Mouse (Mus musculus) stomach, embryonic 15.5 days (tissue): ENCODE results near the gene Krt15. TPM values are rescaled to one million over a fixed set of nuclear protein-coding genes. Genes with fewer than 3 reads are reported as not detected.

Source experiments
- ATAC-seq: fragments of 200-750 bp; cut with Nextera tagmentation; 2 replicates; pipeline ENCODE4 v1.8.0; 2017; ENCODE audit warnings: low read depth, moderate number of reproducible peaks, moderate TSS enrichment; ENCODE audit not compliant: insufficient read depth, low FRiP score
- H3K27ac ChIP-seq: fragments of 300-500 bp; sonication (generic); 2 replicates; pipeline ENCODE4 v1.5.1; 2015; ENCODE audit warnings: mild to moderate bottlenecking, inconsistent platforms
- H3K27me3 ChIP-seq: fragments of 300-500 bp; sonication (generic); replicated peaks from 2 replicates; pipeline ENCODE4 v1.6.1; 2015; ENCODE audit warnings: inconsistent platforms
- H3K36me3 ChIP-seq: fragments of 300-500 bp; sonication (generic); 2 replicates; pipeline ENCODE4 v1.6.1; 2015; ENCODE audit warnings: inconsistent platforms
- H3K4me1 ChIP-seq: fragments of 300-500 bp; sonication (generic); 2 replicates; pipeline ENCODE4 v1.6.1; 2015; ENCODE audit warnings: inconsistent platforms
- H3K4me2 ChIP-seq: fragments of 300-500 bp; sonication (generic); 2 replicates; pipeline ENCODE4 v1.6.1; 2015; ENCODE audit warnings: mild to moderate bottlenecking, inconsistent platforms
- H3K4me3 ChIP-seq: fragments of 300-500 bp; sonication (generic); replicated peaks from 2 replicates; pipeline ENCODE4 v1.5.1; 2015; ENCODE audit warnings: inconsistent platforms
- H3K9ac ChIP-seq: fragments of 300-500 bp; sonication (generic); 2 replicates; pipeline ENCODE4 v1.6.1; 2015; ENCODE audit warnings: inconsistent platforms
- H3K9me3 ChIP-seq: fragments of 300-500 bp; sonication (generic); 2 replicates; pipeline ENCODE4 v1.6.1; 2016; ENCODE audit warnings: inconsistent platforms
- WGBS: fragments of 180-500 bp; shearing (Covaris S2); methylation state at CpG from one replicate; pipeline ENCODE4 v1.1.7; 2015; 5-methylcytosine and 5-hydroxymethylcytosine counted together
- polyA plus RNA-seq: library from polyadenylated mRNA; unstranded; fragments of >200 nt; fragmentation: Nextera tagmentation; extraction: Ambion mirVana; gene quantifications from 2 replicates; pipeline ENCODE4 v1.2.1, GENCODE M21; 2015

Gene Krt15
- polyA plus RNA-seq = 698 and 1,006 TPM in 2 replicates

DNA sequence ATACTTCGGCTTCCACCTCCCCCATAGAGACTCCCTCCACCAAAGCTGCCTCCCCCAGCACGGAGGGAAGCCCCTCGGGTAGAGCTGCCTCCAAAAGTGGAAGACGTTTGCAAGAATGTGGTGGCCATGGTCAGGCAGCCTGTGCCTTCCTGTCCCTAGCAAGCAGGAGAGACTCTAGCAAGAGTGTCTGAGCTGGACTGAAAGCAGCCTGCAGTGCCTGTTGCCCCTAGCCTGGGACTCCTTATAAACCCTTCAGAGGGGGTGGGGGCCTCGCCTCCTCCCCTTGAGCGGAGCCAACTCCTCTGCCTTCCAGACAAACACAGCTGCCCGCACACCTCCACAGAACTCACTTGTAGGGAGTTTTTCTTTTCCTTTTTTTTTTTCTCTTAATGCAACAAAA, at the start of gene Krt15:
Gene Krt15, minus strand, starts transcription at position 198 of the 400 bp plus-strand sequence.
- H3K4me3 ChIP-seq = peak within 1 kb of the TSS; percentile 20
- H3K9me3 ChIP-seq = no peaks in the 10 kb centered on the region
- H3K4me1 ChIP-seq = 0 out of 2 replicates have a peak, but pooled peaks cover 4% of the 10 kb centered on the region
- H3K9ac ChIP-seq = no peak within 1 kb of the TSS
- no peak for ATAC-seq
- 37% methylated on average over 7 of the region's 7 CpGs for WGBS
- no peaks in the 10 kb centered on the region for H3K36me3 ChIP-seq
- no peaks in the 10 kb centered on the region for H3K27me3 ChIP-seq
- no peak within 1 kb of the TSS for H3K4me2 ChIP-seq
- peak within 1 kb of the TSS; percentile 64; the same call in 1 of the 2 replicates for H3K27ac ChIP-seq

DNA sequence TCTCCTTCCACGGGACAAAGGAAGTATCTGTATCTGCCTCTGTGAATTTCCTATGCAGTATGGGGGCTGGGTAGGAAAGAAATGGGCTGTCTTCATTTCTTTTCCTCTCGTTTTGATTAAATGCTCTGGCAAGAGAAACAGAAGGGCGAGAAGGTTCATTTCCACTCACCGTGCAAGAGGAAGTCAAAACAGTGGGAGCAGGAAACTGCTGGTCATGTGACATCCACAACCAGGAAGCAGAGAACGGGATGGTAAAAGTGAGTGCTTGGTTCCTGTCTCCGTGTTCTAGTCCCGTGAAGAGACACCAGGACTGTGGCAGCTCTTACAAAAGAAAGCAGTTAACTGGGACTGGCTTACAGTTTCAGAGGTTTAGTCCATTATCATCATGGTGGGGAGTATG, 46.0 kb upstream of the Krt15 start:
- no peak for ATAC-seq
- H3K4me1 ChIP-seq = no peaks in the 10 kb centered on the region
- H3K9me3 ChIP-seq = no peaks in the 10 kb centered on the region
- H3K4me3 ChIP-seq = no peak overlapping the region
- 65% methylated on average over 7 of the region's 7 CpGs for WGBS
- H3K27me3 ChIP-seq = no peaks in the 10 kb centered on the region
- no peak overlapping the region for H3K4me2 ChIP-seq
- H3K9ac ChIP-seq = no peak overlapping the region
- H3K27ac ChIP-seq = no peak overlapping the region
- H3K36me3 ChIP-seq = no peaks in the 10 kb centered on the region

DNA sequence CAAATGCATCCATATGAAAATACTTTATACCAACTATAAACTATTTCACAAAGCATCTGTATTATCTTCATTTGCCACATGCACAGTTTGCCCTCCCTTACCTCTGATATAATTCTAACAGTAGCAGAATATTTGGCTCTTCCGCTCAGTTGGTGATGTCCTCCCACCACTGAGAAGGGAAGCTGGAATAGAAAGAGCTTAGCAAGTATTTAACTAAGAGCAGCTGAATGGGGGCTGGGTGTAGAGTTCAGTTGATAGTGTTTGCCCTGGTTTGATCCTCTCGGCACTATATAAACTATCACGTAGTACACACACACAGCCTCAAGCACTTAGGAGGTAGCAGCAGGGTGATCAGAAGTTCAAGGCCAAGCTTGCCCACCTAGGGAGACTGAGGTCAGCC, 43.5 kb upstream of the Krt15 start:
- peak; percentile 39; the same call in 1 of the 2 replicates for ATAC-seq
- H3K27me3 ChIP-seq = no peaks in the 10 kb centered on the region
- H3K9ac ChIP-seq = no peak overlapping the region
- no peak overlapping the region for H3K27ac ChIP-seq
- H3K4me3 ChIP-seq = no peak overlapping the region
- no peaks in the 10 kb centered on the region for H3K36me3 ChIP-seq
- H3K4me1 ChIP-seq = no peaks in the 10 kb centered on the region
- H3K9me3 ChIP-seq = no peaks in the 10 kb centered on the region
- 39% methylated on average over 3 of the region's 3 CpGs for WGBS
- no peak overlapping the region for H3K4me2 ChIP-seq

DNA sequence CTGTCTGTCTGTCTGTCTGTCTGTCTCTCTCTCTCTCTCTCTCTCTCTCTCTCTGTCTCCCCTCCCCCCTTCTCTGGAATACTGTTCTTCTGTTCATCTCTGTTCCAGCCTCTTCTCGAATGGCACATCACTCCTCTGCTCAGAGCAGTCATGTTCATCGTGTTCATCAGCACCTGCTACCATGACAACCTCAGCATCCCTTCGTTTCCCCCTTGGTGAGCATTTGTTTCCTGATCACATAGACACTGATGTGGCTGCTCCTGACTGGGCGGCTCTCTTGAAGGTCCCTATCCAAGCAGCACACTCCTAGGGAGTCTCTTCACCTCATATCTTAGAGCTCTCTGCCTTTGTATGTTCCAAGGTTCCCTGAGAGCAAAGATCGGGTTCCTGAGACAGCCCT, 42.6 kb upstream of the Krt15 start:
- WGBS = 73% methylated on average over 5 of the region's 5 CpGs
- no peaks in the 10 kb centered on the region for H3K36me3 ChIP-seq
- no peak for ATAC-seq
- H3K9ac ChIP-seq = no peak overlapping the region
- H3K27me3 ChIP-seq = no peaks in the 10 kb centered on the region
- no peaks in the 10 kb centered on the region for H3K4me1 ChIP-seq
- H3K4me3 ChIP-seq = no peak overlapping the region
- no peak overlapping the region for H3K27ac ChIP-seq
- no peaks in the 10 kb centered on the region for H3K9me3 ChIP-seq
- H3K4me2 ChIP-seq = no peak overlapping the region

DNA sequence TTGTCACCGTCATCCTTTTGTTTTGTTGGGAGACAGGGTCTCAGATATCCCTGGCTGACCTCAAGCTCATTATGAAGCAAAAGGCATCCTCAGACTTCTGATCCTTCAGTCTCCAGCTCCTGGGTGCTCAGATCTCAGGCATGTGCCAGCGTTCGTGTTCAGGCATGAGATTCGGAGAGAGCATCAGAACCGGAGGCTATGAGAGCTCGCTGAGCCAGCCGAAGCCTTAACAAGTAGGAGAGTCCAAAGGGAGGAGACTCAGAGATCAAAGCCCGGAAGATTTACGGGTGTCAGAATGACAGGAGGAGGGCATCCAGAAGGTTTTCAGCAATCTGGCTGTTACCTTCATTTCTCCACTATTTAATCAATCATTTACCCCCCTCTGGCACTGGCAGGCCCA, 41.1 kb upstream of the Krt15 start:
- Histone ChIP-seq H3K4me2 (no peak overlapping the region), H3K4me1 (no peaks in the 10 kb centered on the region), H3K36me3 (no peaks in the 10 kb centered on the region), H3K4me3 (no peak overlapping the region), H3K9me3 (no peaks in the 10 kb centered on the region), H3K9ac (no peak overlapping the region), H3K27ac (no peak overlapping the region), H3K27me3 (no peaks in the 10 kb centered on the region)
- WGBS = 52% methylated on average over 9 of the region's 9 CpGs
- ATAC-seq = no peak

DNA sequence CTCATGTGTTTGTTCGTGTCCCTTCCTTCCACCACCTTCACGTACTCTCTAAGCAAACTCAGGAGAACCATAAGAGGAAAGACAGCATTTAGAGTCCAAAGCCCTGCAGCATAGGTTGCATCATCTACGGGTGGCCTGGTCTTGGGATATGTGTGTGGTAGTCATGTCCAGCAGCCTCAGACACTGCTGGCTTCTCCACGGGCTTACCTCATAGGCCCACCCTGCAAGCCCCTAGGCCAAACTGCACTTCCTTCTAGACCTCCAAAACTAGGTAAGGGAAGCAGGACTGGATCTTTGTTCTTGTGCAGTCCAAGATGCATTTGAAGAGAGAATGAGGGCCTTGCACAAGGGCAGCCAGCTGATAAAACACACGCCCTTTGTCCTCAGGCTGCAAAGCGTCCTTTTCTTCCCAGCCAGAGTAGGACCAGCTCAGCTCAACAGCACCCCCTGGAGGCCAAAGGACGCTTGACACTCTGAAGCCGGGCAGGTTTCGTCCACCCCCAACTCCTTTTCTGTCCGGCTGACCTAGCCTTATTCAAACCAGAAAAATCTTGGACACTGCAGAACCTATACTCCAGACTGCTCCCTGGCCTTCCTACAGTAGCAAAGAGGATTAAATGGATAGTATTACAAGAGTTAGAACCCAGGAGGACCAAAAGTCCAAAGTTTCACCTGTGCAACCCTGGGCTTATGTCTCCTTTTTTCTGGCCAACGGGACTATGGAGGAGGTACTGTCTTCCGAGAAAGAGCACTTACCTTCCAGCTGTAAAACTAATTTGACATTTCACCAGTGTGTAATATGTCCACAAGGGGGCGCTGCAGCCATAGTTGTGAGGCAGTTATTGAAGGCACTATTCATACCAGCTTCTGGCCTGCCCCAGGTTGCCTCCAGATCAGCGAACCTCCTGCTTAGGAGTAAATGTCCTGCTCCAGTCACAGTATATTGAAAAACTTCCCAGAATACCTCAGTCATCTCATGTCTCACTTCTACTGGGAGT, 33.3 kb upstream of the Krt15 start:
- 28% methylated on average over 14 of the region's 14 CpGs for WGBS
- H3K4me1 ChIP-seq = peaks cover 22% of the 10 kb centered on the region
- peak overlapping the region; percentile 26 for H3K4me2 ChIP-seq
- H3K4me3 ChIP-seq = no peak overlapping the region; the same call in 1 of the 2 replicates
- H3K27me3 ChIP-seq = no peaks in the 10 kb centered on the region
- H3K9ac ChIP-seq = no peak overlapping the region
- H3K36me3 ChIP-seq = no peaks in the 10 kb centered on the region
- peak overlapping the region; percentile 88 for H3K27ac ChIP-seq
- H3K9me3 ChIP-seq = no peaks in the 10 kb centered on the region
- ATAC-seq = peak; percentile 27; the same call in 1 of the 2 replicates

DNA sequence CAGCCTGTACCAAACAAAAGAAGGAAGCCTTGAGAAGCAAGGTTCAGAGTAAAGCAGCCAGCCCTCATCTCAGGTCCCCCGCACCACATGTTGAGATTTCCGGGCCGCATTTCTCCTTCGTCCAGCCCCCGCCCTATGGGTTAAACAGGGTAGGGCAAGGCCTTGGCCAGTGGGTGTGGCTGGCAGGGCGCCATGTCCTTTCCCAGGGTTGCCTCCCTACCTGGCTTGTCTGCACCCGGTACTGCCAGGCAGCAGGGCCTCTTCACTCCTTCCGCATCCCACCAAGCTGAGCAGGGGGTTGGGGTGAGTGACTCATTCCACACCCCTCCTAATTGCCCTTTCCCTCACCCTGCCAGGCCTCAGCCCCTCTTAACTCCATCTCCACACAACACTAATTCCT, 32.3 kb upstream of the Krt15 start:
- H3K27ac ChIP-seq = peak overlapping the region; percentile 88
- H3K4me3 ChIP-seq = no peak overlapping the region; the same call in 1 of the 2 replicates
- H3K9ac ChIP-seq = no peak overlapping the region
- 41% methylated on average over 8 of the region's 8 CpGs for WGBS
- peak overlapping the region; percentile 26 for H3K4me2 ChIP-seq
- no peaks in the 10 kb centered on the region for H3K9me3 ChIP-seq
- peak; percentile 82 for ATAC-seq
- peaks cover 23% of the 10 kb centered on the region for H3K4me1 ChIP-seq
- no peaks in the 10 kb centered on the region for H3K27me3 ChIP-seq
- H3K36me3 ChIP-seq = no peaks in the 10 kb centered on the region

DNA sequence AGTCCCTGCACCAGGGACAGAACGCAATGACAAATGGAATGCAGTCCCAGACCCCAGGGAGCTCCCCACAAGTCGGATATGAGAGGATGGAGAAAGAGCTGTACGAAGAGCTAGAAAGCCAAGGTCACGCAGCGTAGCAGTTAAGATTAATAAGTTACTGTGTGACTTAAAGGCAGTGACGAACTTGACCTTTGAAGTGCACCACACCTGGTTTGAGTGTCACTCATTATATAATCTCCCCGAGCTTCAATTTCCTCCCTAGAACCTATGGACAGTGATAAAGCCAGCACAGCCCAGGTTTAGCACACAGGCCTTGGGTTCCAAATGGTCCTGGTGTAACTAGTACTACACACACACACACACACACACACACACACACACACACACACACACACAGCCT, 28.7 kb upstream of the Krt15 start:
- WGBS = 37% methylated on average over 7 of the region's 7 CpGs
- Histone ChIP-seq H3K27ac (peak overlapping the region; percentile 48; the same call in 1 of the 2 replicates), H3K9me3 (no peaks in the 10 kb centered on the region), H3K4me3 (no peak overlapping the region), H3K36me3 (no peaks in the 10 kb centered on the region), H3K9ac (no peak overlapping the region), H3K27me3 (no peaks in the 10 kb centered on the region), H3K4me1 (peaks cover 23% of the 10 kb centered on the region), H3K4me2 (no peak overlapping the region; the same call in 1 of the 2 replicates)
- ATAC-seq = no peak

DNA sequence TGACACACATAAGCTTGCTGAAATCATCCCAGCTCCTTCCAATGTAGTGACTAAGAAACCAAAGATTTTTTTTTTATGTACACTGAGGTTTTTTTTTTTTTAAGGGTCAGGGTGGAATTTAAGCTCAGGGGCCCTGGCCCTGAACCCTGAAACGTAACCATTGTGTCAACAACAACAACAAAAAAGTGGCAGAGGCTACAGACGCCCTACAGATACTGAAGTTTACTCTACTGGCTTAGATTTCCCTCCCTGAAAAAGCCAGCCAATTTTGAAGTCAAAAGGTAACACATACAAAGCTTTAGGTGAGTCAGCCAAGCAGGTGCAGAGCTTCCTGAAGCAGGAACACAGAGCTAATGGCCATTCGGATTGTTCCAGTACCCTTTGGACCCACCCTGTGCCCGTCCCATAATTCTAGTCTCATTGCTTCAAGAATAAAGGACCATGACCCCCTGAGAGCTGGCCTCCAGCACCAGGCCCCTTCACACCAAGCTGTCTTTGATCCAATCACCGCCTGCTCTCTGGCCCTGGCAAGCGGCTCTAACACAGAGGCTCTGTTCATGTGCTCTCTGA, 22.3 kb upstream of the Krt15 start:
- Histone ChIP-seq H3K4me1 (0 out of 2 replicates have a peak, but pooled peaks cover 10% of the 10 kb centered on the region), H3K9ac (no peak overlapping the region), H3K4me3 (no peak overlapping the region), H3K4me2 (no peak overlapping the region), H3K27ac (peak overlapping the region; percentile 88), H3K36me3 (no peaks in the 10 kb centered on the region), H3K9me3 (no peaks in the 10 kb centered on the region), H3K27me3 (no peaks in the 10 kb centered on the region)
- peak; percentile 79 for ATAC-seq
- WGBS = 48% methylated on average over 6 of the region's 6 CpGs

DNA sequence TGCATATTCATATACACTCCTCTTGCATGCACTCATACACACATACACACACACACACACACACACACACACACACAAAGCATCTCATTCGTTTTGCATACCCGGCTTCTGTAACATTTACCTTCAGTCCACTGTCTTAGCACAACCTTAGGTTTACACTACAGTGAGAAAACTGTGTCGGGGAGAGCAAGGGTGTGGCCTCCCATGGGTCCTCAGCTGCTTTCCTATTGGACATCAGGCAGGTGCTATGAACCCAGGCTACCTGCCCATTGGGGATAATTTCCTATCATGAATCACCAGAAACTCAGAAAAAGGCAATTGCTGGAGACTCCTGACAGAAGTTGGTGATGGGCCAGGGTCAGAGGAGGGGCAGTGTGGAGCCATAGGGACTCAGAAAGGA, 21.6 kb upstream of the Krt15 start:
- Histone ChIP-seq H3K36me3 (no peaks in the 10 kb centered on the region), H3K27ac (peak overlapping the region; percentile 88), H3K27me3 (no peaks in the 10 kb centered on the region), H3K4me1 (0 out of 2 replicates have a peak, but pooled peaks cover 10% of the 10 kb centered on the region), H3K4me2 (0 out of 2 replicates have a peak overlapping the region, but pooled peaks have one; percentile 2), H3K9me3 (no peaks in the 10 kb centered on the region), H3K9ac (no peak overlapping the region), H3K4me3 (no peak overlapping the region)
- 47% methylated on average over 3 of the region's 3 CpGs for WGBS
- ATAC-seq = no peak

DNA sequence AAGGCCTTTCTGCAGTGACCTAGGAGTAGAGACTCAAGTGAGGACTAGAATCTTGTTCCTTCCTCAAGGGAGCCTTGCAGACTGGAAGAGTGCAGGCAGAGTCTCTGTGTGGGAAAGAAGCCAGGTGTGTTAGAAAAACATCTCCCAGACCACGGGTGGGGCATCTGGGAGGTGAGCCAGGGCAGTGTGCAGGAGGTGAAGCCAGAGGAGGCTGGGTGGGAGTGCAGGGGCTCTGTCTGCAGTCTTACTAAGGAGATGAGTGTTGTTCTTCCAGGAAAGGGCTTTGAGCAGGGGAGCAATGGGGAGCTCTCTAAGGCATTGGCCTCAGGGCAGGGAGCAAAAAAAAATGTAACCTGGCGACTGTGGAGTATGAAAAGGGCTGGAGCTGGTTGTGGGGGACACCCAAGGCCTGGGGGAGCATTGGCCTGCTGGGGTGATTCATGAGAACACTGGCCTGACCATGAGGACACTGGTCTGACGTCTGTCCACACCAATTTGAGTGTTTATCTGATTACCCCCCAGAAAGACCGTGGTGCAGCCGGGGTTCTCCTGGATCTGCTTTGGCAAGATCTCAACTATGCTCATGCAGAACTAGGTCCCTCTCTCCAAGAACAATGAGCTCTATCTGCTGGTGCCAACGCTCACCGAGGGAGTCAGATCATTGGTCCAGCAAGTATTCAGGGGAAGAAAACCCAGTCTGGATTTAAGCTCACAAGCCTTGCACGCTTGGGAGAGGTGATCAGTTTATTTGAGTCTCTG, 19.9 kb upstream of the Krt15 start:
- Histone ChIP-seq H3K4me1 (0 out of 2 replicates have a peak, but pooled peaks cover 10% of the 10 kb centered on the region), H3K27ac (peak overlapping the region; percentile 72), H3K9me3 (no peaks in the 10 kb centered on the region), H3K27me3 (no peaks in the 10 kb centered on the region), H3K9ac (no peak overlapping the region), H3K4me3 (no peak overlapping the region), H3K36me3 (no peaks in the 10 kb centered on the region), H3K4me2 (0 out of 2 replicates have a peak overlapping the region, but pooled peaks have one; percentile 3)
- 48% methylated on average over 8 of the region's 8 CpGs for WGBS
- peak; percentile 57; the same call in 1 of the 2 replicates for ATAC-seq
